Mouse (Mus musculus): ENCODE data around the gene Rita1.

DNA sequence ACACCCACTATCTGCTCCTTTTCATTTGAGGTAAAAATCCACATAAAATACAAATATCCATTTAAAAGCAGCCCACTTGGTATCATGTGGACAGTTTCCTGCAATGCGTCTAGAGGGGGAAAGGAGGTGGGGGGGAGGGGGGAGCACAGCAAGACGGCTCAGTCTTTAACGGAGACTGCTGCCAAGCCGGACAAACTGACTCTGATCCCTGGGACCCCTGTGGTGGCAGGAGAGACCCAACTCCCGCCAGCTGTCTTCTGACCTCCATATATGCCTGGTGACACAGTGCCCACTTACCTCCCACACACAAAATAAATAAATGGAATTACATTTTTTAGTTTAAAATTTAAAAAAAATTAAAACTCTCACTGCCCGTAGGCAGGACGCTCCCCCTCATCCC is 8.9 kb downstream of the Rita1 start:
- TF ChIP-seq CTCF (IDR thresholded peaks at IDR 0.05; ENCODE audit: control insufficient read depth, insufficient read depth, insufficient replicate concordance, low read depth, low read length) = no peak
- TF ChIP-seq POLR2A (IDR thresholded peaks at IDR 0.05; ENCODE audit: control insufficient read depth, low read depth, low read length) = no peak

Measured in testis, adult 2 months (tissue).